Mouse (Mus musculus) kidney, postnatal 10 days (tissue): ENCODE measurements around the gene Opn1sw.
"Not testable (repeated sequence)": the region's sequence is repeated elsewhere in the genome, so short reads cannot be mapped to it uniquely, and the experiment has no call there.

ENCODE experiments used
- DNase-seq: peaks from one replicate; pipeline ENCODE4 v3.0.0; 2021; ENCODE audit warnings: mixed read lengths

The Opn1sw gene

DNA sequence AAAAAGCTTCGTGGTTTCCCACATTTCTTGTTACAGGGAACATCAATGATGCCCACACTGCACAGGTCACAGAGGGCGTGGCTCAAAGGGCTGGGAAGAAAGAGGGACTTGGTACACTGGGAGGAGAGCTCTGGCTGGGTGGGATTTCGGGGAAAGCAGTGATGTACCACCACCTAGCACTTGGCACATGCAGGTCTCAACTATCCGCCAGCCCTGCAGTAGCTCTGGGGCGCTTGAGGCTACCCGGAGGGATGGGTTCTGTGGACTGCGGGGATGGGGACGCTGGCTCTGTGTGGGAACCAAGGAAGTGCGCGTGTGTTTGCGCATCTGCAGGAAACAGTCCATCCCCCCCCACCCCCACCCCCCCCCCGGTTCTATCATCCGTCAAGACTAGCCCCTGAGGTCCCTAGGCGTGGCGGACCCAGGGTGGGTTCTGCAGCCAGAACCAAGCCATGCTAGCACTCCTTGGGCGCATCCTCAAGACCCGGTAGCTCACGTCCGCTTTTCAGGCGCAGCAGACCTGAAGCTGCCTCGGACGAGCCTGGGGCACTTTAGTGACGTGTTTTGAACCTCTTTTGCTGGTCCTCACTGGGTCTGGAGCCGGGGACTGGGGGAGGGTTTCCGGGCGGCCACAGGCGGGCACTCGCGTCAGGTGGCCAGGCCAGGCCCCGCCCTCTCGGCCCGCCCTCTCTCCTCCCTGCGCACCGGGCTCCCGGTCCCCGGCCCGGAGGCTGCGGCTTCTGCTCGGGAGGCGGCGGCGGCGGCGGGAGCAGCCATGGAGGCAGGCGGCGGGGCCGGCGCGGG is 7.8 kb upstream of the Opn1sw start, which contains the start of gene Ccdc136:
Gene Ccdc136, plus strand, starts transcription at position 400 of the 804 bp plus-strand sequence.
- DNase-seq, result peak; percentile 85

DNA sequence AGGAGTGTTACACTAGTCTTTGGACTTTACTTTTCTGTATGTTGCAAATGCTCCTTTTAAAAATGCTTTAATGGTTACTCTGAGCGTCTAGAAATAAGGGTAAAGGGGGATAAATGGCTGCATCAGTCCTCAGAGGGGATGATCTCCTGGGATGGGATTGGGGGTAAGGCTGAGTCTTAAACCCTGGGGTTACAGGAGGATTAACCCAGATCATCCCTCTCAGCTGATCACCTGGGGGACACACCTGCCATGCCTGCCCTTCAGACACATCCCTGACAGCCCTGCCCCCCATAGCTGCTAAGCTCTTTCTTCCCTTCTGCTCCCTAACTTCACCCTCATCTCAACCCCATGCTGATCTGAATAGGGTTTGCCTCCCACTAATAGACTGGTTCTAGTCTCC is 6.0 kb upstream of the Opn1sw start:
- no peak for DNase-seq

DNA sequence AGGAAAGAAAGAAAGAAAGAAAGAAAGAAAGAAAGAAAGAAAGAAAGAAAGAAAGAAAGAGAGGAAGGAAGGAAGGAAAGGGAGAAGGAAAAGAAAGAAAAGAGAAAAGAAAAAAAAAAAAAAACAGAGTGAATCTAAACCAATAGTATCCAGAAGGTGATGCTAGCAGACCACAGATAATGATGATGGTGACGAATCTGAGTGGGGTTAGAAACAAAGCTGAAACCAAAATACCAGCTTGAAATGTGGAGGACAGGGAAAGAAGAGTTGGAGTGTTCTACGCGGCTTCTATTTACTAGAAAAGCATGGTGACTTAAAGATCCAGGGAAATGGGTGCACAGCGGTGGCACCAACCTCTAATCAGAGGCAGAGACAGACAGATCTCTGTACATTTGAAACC is 3.5 kb upstream of the Opn1sw start:
- DNase-seq, result no peak

DNA sequence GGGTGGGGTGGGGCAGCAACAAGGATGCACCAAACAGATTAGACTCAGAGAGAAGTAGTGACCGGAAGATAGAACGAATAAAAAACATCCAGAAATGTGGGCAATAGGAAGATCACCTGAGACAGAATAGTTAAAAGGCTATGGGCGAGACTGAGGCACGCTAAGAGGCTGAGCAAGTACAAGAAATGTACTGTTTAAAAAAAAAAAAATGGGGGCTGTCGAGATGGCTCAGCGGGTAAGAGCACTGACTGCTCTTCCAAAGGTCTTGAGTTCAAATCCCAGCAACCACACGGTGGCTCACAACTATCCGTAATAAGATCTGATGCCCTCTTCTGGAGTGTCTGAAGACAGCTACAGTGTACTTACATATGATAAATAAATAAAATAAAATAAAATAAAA is 3.0 kb upstream of the Opn1sw start:
- DNase-seq, result not testable (repeated sequence)

DNA sequence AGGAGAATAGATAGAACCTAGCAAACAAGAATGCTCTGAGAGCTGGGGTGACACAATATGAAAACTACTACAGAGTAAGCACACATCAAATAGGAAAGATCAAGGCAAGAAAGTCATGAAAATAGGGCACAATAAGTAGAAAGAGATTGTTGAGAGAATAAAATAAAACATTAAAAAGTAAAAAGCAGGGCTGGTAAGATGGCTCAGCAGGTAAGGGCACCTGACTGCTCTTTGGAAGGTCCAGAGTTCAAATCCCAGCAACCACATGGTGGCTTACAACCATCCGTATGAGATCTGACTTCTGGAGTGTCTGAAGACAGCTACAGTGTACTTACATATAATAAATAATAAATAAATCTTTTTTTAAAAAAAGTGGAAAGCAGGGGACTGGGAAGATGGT is 2.2 kb upstream of the Opn1sw start:
- DNase-seq, result not testable (repeated sequence)

DNA sequence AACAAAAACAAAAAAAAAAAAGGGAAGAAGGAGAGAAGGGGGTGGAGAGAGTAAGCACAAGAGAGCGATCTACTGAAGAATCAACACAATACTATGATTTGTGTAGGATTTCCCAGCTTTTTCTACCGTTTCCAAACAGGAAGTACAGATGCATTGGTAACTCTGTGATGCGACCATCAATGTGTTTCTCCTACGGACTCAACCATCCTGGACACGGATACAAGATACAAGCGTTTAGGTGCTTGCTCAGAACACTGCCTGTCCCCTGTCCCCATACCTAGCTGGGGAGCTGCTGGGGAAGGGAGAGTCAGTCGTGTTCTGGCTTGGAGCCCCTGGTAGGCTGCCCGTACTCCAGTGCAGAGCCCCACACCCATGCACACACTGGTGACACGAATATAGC is 1.2 kb upstream of the Opn1sw start:
- DNase-seq, result no peak

DNA sequence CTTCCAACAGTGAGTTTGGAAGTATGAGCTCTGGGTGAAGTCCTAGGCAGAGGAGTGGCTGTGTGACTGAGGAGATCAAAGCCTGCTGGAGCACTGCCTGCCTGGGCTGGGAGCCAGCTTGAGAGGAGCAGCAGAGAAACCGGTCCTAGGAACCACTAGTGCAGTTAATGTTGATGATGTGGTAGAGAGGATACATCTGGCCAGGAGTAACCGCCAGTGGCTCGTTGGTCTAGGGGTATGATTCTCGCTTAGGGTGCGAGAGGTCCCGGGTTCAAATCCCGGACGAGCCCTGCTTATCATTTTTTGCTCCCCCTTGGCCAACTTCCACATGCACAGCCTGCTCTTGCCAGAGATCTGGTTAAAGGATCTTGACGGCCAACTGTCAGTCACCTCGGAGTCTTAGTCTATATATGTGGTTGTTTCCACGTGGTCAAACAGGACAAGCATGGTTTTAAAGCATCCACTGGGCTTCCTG is 375 bp upstream of the Opn1sw start:
- peak; percentile 92 for DNase-seq

DNA sequence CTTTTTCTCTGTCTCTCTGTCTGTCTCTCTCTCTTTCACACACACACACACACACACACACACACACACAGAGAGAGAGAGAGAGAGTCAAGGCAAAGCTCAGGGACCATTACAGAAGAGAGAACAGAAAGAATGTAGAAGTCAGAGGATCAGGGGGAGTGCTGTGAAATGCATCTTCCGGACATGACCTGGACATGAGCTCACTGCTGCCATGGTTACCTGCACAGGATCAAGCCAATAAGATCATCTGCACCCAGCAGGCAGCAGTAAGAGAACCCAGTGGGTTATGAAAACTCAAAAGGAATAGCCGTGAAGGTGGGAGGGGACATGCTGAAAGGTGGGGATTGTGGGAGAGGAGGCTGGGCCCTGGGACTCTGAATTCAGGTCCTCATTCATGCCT is 5.8 kb downstream of the Opn1sw start:
- DNase-seq, result no peak

DNA sequence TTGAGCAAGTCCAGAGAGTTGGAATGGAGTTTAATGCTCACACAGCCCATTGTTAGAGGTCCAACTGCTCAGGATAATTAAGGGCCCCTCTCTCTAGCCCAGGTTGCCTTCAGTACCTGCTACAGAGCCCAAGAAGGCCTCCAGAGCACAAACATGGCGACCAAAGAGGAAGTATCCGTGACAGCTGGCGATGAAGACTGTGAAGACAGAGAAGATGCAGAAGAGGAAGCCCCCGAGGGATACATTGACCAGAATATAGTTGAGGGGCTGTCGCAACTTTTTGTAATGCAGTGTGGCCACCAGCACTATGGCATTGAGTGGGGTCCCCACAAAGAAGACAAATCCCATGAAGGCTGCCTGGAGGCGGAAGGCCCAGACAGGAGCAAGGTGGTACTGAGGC is 8.3 kb downstream of the Opn1sw start:
- no peak for DNase-seq

DNA sequence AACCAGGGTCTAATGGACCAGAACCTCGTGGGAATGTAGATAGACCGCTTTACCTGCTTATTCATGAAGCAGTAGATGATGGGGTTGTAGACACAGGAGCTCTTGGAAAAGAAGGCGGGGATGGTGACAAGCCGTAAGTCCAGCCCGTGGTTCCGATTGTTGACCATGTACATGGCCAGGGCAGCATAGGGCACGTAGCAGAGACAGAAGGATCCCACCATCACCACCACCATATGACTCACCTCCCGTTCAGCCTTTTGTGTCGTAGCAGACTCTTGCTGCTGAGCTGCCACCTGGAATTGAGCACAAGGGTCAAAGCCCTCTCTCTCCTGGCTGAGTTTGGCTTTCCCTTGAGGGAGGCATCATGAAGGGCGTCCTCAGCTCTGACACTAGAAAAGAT is 9.6 kb downstream of the Opn1sw start:
- no peak for DNase-seq

DNA sequence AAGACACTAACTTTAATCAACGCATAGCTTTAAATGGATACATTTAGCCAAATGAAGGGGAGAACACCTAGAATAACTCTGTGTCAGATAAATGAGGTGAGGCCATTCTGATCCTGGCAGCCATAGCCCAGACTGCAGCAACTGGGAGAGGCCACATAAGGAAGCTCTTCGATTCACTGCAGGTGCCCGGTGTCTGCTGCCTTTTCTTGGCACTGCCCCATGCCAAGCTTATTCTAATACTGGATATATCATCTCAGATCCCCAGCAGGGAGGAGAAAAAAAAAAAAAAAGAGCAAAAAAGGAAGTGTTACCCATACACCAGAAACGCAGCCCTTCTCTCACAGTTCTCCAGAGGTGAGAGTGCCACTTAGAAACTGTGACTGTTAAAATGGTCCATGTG is 10.9 kb downstream of the Opn1sw start:
- DNase-seq, result no peak

DNA sequence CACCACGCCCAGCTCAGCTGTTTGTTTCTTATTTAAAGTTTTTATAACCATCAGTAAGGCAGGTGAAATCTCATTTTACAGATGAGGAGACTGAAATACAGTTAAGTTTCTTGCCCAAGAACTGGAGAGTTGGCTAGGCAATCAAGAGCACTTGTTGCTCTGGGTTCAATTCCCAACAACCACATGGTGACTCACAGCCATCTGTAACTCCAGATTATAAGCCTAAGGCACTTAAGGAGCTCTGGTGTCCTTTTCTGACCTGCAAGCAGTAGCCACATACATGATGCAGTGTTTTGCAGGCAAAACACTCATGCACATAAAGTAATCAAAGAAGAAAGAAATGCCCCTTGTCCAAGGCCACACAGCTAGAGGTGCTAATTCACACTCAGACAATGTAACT is 23.0 kb downstream of the Opn1sw start:
- DNase-seq, result no peak

DNA sequence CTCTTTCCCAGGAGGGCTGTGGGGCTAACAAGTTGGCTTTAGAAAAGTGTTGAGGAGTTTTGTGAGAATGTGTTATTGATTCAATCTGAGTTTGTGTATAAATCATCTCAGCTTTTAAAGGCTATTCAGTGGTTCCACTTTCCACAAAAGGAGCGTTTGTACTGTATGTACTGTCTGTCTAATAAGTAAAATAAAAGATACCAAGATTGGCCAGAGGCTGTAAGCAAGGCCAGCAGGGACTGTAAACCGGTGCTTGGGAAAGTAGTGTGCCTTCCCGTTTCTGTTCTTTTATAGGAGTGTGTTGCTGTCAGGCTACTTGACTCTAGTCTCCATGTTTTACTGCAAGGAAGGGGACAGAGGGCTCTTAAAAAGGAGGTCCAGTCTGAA is 25.1 kb downstream of the Opn1sw start:
- no peak for DNase-seq

DNA sequence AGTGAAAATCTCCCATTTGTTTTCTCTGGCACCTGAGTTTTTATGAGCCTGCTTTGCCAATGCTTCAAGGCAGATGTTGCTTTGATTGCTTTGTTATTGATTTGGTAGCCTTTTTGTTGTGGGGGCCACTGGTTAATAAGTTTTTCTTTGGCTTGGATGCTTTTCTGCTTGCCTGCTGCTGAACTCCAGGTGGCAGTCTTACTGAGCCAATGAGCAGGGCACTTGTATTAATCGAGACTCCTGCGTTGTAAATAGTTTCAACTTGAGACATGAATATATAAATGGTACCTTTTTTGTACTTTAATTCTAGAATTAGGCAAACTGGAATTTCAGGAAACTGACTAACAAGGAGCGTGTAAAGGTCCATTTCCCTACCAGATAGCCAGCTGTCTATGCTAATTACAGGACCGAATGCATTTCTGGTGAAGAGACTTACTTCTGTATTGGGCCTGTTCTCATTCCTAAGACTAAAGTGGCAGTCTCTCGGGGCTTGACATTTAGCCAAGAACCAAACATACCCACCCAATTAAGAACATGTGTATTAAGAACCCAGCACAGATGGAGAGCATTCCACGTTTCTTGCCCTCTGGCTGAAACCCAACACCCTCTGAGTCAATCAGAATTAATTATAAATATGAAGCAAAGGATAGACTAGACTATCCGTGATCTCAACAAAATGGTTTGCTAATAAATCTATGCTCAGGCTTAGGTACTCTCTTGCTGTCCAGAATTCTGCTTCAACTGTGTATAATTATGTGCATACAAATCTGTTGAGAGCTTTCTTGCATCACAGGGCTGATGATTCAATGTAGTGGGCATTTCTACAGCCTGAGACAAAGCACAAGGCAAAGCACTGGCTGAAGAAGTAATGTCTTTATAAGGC is 25.8 kb downstream of the Opn1sw start:
- DNase-seq, result no peak

DNA sequence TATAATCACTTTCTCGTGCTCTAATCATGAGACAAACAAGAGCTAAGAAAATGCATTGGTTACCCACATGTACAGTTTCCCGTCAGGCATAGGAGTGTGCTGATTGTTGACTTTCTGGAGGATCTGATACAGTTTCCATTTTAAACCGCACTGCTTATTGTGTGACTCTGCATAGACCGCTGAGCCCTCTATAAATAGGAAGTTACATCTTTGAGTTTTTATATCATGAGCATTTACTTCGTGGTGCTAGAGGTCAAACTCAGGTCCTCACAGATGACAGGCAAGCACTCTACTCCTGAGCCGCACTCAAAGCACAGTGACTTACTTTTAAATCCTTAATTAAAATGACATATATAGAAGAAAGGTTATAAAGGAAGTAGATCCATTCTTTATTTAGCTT is 28.1 kb downstream of the Opn1sw start:
- DNase-seq, result no peak

DNA sequence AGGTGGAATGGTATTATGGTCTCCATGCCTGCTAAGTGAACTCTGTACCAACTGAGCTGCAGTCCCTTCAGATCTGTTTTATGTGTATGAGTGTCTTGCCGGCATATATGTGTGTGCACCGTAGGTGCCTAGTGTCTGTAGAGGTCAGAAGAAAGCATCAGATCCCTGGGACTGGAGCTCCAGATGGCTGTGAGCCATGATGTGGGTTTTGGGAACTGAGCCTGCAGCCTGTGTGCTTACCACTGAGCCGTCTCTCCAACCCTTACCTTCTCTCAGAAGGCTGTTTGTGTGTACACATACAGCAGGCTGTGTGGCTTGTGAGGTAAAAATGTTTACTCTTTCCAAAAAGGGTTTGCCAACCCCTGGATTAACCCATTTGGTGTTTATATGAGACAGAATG is 28.9 kb downstream of the Opn1sw start:
- no peak for DNase-seq

DNA sequence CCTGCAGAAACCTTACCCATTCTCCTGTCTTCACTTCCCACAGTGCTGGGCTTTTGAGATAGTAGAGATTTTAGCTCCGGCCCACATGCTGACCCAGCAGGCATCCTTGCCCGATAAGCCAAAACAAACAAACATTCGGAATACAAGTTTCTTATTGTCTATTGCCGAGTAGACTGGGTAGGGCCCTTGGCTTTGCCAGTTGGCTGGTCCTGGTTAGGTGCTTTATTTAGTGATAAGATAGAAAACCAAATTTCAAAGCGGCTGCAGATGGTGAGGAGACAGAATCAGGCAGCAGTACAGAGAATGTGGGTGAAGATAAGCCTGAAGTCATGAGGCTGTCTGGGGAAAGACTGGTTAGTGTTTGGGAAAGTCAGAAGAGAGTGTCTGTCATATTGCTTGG is 35.5 kb downstream of the Opn1sw start:
- DNase-seq, result no peak

DNA sequence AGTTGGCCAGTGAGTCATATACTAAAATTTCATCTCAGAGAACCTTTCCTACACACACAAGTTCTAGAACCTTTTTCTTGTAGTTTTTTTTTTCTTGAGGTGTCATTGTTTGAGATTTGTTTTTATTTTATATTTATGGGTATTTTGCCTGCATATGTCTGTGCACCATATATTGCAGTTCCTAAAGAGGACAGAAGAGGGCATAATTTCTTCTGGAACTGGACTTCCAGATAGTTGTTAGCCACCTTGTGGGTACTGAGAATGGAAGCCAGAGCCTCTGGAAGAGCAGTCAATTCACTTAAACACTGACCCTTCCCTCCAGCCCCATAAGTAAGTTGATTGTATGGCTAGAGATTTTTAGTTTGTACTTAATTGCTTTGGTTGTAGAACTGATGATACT is 36.7 kb downstream of the Opn1sw start:
- DNase-seq, result no peak

DNA sequence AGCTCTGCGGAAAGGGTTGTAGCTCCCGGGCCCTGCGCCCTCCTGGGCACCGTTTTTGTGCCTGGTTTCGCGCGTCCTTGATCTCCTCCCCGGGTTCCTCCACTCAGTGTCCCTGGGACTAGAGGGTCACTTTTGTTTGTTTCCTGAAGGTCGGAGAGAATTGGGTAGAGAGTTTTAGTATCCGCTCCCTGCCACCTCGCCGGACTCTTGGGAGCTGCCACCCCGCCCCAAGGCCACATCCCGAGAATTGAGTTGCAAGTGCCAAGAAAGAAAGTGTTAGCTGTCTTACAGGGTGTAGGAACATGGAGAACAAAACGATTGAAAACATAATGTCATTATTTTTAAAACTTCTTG is 39.9 kb downstream of the Opn1sw start:
- no peak for DNase-seq

DNA sequence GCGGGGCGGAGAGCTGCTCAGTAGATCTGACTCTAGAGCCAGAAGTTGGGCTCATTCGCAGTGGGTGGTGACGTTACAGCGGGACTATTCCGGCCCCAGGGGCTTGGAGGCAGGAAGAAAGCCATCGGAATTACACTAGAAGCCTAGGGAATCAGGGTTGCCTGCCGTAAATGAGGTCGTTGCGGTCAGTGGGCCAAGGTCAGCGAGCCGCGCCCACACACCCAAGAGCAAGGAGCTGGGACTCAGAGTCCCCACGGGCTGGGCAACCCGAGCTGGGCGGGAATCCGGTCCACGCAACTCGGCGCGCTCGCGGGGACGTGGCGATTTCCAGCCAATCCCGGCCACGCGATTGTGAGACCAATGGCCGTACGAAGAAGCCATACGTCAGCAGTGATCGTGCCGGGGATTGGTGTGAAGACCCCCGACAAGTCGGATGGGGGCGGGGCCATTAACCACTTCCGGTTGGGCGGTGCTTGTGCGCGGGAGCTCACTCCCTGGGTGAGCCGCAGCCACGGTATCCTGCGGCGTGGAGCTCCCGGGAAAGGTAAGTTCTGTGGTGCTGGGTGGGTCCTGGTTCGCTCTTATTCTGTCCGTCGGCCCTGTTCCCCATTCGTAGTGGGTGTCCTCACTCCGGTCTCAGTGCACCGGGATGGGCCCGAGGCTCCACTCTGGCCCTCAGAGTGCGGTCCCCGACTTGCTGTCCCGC is 40.5 kb downstream of the Opn1sw start, which contains the start of gene Calu:
Gene Calu, plus strand, starts transcription at position 405 of the 706 bp plus-strand sequence.
- peak; percentile 100 for DNase-seq

DNA sequence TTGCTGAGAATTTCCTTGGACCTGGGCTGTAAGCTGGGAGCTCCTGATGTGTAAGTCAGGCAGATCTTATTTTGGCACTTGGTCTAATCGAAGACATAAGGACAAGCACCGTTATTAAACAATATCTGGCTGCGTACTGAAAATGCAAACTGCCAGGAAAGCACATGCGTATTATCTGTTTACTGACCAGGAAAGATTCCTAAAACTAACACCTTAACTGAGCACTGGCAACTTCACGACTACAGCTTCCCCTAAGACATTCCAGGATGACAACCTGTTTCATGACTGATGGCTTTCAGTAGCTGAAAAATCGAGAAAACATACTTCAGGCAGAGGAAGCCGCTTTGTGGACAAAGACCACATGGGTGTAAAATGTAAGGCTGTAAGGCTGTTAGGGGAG is 41.1 kb downstream of the Opn1sw start:
- DNase-seq, result no peak

DNA sequence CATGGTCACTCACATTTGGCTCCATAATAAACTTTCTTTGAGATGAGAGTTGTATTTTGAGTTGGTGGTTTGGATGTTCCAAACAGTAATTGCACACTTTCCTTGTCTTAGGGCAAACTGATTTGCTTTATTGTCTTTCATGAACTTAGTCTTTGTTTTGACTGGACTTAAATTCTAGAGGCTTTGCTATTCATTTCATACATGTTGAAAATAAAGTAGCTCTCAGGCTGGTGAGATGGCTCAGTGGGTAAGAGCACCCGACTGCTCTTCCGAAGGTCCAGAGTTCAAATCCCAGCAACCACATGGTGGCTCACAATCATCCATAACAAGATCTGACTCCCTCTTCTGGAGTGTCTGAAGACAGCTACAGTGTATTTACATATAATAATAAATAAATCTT is 41.8 kb downstream of the Opn1sw start:
- not testable (repeated sequence) for DNase-seq

DNA sequence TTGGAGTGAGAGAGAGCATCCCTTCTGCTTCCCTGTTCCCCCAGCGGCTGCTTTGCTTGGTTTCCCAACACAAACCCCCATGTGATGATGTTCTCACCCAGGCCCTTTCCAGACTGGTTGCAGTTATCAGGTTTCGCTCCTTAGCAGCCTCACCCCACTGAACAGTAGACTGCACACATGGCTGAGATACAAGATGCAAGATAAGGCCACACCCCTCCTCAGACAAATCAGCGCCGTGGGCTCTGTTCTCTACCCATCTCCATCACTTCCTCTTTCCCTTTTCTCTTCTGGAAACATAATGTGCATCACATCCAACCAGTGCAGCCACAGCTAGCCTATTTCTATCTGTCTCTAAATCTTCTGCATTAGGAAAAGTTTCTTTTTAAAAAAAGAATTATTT is 58.8 kb downstream of the Opn1sw start:
- no peak for DNase-seq
